Mouse (Mus musculus) ovary, postnatal 36 days (tissue): ENCODE data around the gene Ptbp3.

Experiments used
- DNase-seq: peaks from one replicate; pipeline ENCODE4 v3.0.0; 2022; ENCODE audit warnings: low spot score, mixed read lengths

Ptbp3 gene

DNA sequence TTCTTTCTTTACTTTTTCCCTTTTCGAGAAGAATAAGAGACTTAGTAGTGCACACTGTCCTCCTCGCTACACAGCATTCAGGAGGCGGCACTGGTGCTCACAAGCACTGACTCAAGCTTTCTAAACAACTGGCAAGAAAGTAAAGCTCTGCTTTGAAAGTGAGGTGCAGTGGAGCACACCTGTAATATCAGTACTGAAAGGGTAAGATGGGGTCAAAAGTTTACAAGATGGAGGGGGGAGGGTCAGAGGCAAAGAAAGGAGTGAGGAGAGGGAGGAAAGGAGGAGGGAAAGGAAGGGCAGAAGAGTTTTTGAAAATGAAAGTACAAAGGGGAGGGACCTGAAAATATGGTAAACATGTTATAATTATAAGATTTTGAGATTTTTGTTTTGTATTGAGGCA is 43.7 kb downstream of the Ptbp3 start:
- DNase-seq: no peak

DNA sequence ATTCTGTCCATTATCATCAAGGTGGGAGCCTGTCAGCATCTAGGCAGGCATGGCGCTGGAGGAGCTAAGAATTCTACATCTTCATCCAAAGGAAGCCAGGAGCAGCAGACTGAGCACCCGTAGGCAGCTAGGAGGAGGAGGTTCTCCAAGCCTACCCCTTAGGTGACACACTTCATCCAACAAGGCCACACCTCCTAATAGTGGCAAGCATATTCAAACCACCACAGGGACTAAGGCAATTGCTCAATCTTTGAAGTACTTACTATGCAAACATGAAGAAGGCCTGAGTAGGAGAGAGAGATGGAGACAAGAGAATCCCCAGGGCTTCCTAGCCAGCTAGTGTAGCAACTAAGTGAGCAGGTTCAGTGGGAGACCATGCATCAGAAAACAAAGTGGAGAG is 58.1 kb downstream of the Ptbp3 start:
- no peak for DNase-seq

DNA sequence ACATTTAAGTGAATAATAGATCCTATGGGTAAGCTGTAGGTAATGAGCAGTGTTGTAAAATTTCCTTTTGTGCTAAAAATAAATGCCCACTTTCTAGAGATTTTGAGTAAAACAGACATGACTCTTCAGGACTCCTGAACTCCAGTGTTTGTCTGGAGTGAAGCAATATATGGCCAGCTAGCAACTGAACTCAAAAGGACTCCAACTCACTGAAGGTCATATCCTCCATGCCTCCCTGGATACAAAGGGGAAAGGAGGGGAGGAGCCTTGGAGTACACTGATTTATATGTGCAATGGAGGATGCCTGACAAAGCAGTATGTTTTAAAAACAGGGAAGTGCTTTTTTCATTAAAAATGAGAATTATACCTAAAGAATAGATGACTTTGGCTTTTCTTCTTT is 77.9 kb downstream of the Ptbp3 start:
- DNase-seq: no peak

DNA sequence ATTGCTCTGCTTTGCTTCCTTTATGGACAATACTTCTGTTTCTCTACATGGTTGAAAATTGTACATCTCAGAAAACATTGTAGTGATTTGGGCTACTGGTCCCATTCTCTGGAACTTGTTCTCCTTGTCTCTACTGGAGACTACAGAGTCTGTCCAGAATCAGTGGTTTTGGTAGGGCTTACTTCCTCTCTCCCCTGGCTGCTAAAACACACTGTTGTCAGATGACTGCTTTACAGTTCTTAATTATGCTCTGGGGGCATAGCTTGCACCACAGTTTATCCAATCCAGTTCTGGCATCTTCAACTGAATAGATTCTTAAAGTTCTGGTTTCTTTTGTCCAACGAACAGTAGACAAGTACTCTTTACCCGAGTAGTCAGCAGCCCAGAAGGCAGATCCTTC is 83.7 kb downstream of the Ptbp3 start:
- no peak for DNase-seq

DNA sequence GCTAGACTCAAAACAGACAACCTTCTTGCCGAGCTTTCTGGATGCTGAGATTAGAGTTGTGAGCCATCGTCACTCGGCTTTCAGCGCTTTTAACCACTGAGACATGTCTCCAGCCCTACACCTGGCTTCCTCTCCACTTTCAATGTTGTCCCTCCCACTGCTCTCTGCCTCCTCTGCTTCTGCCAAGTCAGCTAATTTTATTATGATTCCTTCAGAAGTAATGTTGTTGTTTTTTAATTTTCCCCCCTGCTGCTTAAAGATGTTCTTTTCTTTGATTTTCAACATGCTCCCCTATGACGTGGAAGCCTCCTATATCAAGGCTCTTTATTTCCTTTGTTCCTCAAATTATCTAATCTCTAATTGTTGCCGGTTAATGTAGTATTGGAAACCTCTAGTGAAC is 84.5 kb downstream of the Ptbp3 start:
- no peak for DNase-seq

DNA sequence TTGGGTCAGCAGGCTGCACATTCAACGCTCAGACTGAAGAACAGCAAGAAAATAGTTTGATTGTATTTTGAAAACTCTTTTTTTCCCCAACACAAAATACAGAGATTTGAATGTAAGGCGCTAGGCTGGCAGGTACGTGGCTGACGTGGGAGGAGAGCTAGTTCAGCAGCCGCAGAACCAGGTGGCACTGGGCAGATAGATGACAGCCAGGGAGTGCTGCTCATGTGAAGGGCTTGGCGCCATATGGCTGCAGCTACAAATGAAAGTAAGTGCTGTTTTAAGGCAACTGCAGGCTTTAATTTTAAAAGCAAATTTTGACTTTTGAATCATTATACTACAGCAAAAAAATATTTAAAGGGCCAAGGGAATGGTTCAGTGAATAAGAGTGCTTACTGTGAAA is 86.7 kb downstream of the Ptbp3 start:
- no peak for DNase-seq

DNA sequence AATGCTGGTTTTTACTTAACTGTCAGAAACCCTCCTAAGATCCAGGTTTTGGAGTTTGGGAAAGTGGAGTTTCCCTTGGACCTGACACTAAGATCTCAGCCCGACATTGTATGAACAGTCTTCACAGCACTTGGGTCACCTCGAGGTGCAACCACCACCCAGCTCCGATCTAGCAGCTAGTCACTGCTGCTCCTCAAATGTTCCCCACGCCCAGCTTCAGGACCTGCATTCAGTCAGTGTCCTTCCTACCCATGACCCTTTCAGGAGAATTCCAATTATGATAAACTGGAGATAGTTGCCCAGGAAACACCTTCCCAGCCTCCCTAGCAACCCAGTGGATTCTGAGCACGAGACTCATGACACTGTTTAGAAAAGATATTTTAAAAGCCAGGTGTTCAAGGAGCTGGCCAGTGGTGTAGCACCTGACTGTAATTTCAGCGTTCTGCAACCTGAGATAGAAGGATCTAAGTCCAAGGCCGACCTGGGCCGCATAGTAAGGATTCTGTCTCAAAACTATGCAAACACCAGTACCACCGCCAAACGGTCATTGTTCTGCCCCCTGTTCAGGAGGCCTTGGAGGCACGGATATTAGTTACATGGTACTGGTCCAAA is 87.9 kb downstream of the Ptbp3 start:
- no peak for DNase-seq

DNA sequence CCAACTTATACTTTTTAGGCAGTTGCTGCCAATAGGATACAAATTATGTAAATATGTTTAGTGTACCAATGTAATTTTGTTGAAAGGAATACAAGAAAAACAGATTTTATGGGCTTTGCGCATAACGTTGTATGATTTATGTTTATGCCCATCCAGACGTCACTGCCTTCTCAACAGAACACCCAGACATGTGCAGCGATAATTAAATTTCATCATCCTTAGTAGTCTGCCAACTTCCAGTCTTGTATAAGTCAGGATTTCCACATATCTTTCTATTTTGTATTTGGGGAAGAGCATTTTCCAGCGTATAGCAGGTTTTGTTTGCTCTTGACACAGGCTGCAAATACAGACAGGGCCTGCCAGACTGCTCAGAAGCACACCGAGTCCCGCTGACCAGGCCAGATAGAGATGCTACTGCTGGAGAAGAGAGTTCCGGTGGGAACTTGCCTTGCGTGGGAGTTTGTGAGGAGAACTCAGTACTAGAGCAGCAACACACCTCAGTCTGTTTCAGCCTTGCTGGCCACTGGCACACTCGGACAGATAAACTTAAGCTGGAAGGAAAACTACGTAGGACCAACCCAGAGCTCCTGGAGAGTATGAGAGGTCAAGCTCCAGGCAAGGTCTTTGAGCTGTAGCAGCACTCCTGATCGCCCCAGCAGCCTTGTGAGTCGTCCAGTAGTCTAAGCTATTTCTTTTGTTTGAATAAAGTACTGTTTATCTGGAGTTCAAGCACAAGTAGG is 89.8 kb downstream of the Ptbp3 start:
- peak; percentile 49 for DNase-seq

DNA sequence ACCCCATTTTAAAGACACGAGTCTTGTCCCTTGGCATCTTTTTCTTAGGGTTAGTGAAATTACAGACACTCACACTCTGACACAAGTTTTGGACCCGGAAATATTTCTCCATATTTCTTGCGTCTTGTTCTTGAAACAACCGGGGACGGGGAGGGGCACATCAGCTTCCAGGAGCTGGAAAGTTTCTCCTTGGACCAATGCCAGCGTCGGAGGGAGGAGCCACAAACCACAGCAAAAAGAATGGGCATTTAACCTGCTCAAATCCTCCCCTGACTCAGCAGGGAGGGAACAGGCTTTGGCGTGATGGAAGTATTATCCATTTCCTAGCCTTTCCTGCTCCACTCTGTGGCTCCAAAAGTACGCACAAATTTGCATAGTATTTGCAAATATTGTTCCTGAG is 91.2 kb downstream of the Ptbp3 start:
- peak; percentile 71 for DNase-seq

DNA sequence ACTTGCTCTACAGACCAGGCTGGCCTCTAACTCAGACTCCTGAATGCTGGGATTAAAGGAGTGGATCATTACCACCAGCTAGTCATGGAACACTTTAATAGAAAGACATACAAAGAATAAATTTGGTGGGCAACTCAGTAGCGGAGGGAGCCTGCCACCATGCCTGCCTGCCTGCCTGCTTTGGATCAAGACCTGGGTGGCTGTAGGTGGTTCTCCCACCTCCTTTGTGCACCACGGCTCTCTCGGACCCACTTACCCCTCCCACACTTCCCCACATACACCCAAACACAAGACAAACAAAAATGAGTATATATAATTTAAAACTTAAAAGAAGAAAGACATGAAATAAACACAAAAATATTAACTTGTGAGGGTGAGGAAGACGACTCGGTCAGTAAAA is 92.1 kb downstream of the Ptbp3 start:
- DNase-seq: no peak

DNA sequence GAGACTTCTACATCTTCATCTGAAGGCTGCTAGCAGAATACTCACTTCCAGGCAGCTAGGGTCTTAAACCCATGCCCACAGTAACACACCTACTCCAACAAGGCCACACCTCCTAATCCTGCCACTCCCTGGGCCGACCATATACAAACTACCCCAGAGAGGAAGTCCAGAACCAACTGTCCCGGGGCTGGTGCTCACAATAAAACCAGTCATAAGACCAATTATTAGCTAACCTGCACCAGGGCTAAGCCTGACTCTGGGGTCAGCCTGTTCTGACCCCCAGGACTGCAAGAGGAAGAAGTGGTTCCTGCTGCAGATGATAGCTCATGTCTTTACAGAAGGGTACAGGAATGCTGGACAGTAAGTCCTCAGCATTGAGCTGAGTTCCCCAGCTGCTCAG is 93.7 kb downstream of the Ptbp3 start:
- DNase-seq: no peak

DNA sequence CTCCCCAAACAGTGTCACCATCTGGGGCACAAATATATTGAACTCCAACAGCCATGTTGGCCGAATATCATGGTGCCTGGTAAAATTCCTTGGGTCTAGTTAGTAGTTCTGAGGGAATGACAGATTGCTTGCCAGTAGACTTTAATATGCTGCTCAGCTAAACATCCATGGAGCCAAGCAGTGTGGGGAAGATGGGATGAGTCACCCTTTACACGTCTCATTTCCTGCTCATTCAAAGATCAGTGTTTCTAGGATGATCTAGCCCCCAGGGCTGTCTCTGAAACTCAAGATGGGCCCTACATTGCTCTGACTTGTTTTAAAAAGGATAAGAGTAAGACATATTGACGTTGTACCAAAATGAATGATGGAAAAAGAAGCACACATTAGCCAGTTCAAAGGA is 95.1 kb downstream of the Ptbp3 start:
- DNase-seq: no peak

DNA sequence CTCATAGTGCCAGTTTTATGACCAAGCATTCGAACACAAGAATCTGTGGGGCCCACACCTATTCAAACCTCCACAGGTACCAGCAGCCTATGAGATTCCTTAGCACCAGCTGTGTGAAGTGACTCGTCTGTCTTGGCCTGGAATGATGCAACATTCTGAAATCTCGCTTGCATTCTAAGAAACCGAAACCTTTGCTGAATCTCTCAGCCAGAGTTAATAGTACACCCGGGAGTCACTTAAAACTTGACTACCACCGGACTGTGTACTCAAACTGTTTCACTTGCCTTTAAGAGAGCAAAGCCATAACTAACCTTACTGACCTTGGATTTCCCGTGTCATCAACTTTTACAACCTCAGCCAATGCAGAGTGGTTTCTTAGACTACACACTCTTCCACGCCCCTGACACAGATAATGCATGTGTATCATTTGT is 96.6 kb downstream of the Ptbp3 start:
- no peak for DNase-seq

DNA sequence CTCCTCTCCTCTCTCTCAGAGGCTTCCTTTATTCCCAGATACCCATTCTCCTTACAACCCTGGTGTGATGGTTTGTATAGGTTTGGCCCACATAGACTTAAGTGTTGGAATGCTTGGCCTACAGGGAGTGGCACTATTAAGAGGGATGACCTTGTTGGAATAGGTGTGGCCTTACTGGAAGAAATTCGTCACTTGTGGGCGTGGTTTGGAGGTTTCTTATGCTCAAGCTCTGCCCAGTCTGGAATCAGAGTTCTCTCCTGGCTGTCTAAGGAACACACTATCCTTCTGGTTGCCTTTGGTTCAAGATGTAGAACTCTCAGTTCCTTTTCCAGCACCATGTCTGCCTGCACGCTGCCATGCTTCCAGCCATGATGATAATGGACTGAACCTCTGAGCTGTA is 98.3 kb downstream of the Ptbp3 start:
- DNase-seq: no peak

DNA sequence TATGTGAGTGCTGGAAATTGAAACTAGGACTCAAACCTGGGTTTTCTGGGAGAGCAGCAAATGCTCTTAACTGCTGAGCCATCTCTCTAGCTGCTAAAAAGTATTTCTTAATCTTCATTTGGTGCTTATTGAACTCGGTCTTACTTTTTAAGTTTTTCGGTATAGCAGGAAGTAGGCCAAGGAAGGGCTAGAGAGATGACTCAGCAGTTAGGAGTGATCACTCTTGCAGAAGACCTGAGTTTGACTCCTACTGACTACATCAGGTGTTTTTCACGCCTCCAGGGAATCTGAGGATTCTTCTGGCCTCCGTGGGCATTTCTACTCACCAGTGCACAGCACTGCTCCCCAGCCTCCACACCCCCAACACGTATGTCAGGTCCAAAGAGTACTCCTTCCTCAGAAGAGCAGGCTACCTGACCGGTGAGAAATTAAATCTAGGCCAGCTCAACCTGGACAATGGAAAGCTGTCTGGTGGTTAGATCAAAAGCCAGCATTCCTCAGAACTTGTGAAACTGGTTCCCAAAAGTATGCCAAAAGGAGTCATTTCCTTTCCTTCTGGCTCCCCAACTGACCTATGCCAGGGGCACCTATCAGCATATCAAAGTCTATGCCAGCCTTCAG is 98.8 kb downstream of the Ptbp3 start:
- DNase-seq: no peak

DNA sequence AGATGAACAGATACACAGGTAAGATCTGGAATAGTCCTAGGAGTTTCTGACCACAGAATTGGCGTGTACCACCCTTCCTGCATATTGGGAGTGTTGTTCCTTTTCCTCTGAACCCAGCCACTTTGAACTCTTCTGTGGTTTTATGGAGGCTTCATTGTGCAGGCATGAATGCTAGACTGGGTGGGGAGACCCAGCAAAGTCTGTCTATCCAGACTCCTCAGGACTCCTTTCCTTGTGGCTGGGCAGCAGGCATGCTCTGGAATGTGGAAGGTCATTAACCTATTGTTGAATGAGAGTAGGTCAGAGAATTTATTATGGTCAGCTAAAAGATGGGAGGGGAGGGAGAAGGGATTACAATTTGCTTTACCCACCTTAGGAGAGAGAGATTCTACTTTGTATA is 101.9 kb downstream of the Ptbp3 start:
- DNase-seq: no peak

DNA sequence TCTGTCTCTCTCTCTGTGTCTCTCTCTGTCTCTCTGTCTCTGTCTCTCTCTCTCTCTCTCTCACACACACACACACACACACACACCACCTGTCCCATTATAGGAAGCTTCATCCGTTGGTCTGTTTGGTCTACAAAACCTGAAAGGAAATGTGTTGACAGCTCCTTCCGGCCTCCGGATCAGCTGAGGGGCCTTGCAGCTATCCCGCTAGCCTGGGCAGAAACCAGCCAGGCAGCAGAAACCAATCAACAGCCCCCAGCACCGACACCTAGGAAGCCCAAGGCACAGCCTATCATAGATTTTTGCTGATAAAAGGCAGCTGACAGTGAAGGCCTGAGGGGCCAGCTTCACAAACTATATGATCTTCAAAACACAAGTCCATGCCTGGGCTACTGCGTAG is 103.6 kb downstream of the Ptbp3 start:
- DNase-seq: no peak

DNA sequence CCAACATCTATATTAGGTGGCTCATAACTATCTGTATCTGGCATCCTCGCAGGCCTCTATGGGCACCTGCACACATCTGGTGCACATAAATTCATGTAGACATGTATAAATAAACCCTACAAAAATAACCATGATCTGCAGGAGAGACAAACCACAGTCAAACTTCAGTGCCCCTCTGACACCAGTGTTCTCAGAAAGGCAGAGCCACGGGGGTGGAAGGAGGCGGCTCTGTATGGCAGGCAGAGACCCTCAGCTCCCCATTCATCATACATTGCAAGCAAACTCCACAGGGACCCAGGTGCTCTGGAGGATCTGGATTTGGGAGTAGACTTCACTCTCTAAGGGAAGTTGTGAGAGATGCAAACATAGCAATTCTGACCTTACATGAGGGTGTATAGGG is 104.2 kb downstream of the Ptbp3 start:
- no peak for DNase-seq

DNA sequence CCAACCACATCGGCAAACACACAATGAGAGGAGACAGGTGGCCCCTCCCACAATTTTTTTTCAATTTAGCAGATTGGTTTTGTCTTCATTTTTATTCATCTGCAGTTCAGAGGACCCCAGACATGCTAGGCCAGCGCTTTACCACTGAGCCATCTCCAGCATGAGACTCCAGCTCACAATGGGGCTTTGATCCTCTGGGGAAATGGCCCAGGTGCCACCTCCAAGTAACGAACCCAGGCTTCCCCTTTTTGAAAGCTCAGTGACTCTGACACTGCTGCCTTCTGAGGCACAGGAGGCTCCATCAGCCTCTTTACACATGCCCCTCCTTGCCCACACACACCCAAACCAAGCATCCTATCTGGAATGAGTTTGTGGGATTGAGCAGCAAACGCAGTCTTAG is 105.1 kb downstream of the Ptbp3 start:
- no peak for DNase-seq

DNA sequence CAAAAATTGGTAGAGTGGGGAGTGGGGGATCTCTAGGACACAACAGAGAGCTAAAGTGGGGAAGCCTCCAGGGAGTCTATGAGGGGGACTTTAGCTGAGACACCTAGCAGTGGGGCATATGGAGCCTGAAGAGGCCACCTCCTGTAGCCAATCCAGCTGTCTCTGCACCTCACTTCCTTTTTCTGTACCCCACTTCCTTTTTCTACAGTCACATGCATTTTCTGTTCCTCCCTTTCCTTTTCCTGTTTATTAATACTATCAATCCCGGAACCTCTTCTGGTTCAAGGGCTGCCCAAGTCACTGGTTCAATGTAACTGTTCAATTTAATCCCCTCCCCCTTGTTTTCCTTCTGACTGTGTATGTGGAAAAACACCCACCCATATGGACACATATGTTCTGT is 107.9 kb downstream of the Ptbp3 start:
- DNase-seq: no peak

DNA sequence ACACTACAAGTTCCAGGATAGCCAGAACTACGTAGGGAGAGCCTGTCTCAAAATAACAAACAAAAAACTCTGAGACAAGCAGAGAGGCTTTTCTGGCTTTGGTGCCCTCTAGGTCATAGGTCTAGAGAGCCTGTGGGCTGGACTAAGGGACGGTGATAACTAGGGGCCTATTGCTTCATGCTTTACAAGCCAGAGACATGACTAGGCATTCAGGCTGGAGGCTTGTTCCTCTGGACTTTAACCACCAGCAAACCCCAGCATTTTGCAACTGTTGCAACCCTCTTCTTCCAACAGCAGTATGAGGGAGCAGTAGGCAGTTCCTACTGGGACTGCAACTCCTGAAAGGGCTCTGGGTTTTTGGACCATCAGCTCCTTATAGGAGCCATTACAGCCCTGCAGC is 109.2 kb downstream of the Ptbp3 start:
- DNase-seq: no peak

DNA sequence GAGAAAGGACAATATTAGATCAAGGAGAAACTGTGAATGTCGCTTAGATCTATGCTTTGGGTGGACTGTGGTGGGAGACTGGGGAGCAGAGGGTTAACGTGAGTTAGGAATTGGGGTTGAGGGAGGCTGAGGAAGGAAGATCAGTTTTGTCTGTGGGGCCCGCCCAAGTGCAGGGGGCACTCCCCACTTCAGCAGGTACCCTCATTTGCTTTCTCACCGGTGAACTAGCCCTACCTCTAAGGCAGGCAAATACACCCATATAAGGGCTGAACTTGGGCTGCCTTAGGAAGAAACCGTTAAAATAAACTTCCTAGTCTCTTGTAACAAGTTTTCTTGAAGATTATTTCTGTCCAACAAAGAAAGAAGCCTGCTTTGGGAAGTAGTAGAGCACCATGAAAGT is 110.1 kb downstream of the Ptbp3 start:
- no peak for DNase-seq

DNA sequence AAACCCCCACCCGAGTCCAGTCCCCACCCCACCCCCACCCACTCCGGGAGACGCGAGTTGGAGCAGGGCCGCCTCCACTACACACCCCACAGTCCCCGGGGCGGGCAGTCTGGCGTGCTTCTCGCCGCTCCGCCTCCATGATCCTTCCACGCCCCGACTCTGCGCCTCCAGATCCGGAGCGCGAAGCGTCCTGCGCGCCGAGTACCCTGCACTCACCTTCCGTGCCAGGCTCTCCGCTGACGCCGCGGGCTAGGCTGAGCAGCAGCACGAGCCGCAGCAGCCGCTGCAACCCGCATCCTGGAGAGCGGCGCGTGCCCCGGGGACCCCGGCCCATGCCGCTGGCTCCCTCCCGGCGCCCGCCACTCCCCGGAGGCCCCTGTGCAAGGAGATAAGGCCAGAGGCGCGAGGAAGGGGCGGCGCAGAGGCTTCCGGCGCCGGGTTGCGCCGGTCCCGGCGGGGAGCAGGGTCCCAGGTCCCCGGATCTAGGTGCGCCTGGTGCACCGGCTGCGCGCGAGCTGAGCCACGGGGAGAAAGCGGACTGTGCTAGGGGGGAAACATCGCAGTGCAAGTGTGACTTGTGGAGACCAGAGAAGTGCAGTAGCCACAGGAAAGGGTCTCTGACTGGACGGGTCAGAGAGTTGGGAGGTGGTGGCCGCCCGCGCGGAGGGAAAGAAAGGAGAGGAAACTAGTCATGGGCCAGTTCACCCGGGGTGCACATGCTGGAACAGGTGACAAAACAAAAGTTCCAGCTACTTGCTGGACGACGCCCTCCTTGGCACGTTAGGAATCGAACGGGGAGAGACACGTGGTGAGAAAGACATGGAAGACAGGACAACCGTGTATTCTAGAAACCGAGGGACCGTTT is 110.9 kb downstream of the Ptbp3 start, which contains the start of gene Susd1:
Gene Susd1 (minus strand): TSS at position 644 of the 865 bp plus-strand sequence.
- DNase-seq: peak; percentile 75
